Mouse (Mus musculus) liver, embryonic 14.5 days (tissue): ENCODE measurements around the gene Pom121l2.

Source experiments
- CTCF ChIP-seq: IDR thresholded peaks from 2 replicates; pipeline ENCODE4 v1.5.1; 2016; ENCODE audit warnings: antibody characterized with exemption, low read depth, control low read depth
- EP300 ChIP-seq: IDR thresholded peaks from 2 replicates; pipeline ENCODE4 v1.6.1; 2016; ENCODE audit warnings: antibody characterized with exemption, low read depth

- TF ChIP-seq CTCF, result no peak
- TF ChIP-seq EP300, result no peak
These were observed 45.4 kb downstream of the Pom121l2 start for GRCm38 (mm10) chr13:22026058-22027031.
